Mouse (Mus musculus): Measurements from ENCODE around the gene Cdk5rap3.

GRCm38 (mm10) chr11:96873601-96874140 is 42.6 kb downstream of the Cdk5rap3 start:
- TF ChIP-seq CTCF (conservative IDR thresholded peaks at IDR 0.05; ENCODE audit: low read length) (no peak), NANOG (IDR thresholded peaks at IDR 0.05; ENCODE audit: borderline replicate concordance, low read length) (no peak)
